ENCODE assay signal across 8 mouse cellular contexts in genomic region chr3:121762056-121762852, GRCm38 (mm10). TPM values are rescaled to one million over a fixed set of nuclear protein-coding genes. Genes with fewer than 3 reads are reported as not detected.
DNase-seq lines count a peak whose midpoint lies in the region; ATAC-seq and TF ChIP-seq lines count a peak whose summit lies in the region.

No protein-coding gene starts in this region.

- H3K27ac ChIP-seq in heart, postnatal 0 days (ENCODE audit: low read depth) = no peak overlapping the region
- H3K27ac ChIP-seq in embryonic facial prominence, embryonic 12.5 days = no peak overlapping the region
- no peak overlapping the region for H3K27ac ChIP-seq in liver, postnatal 0 days (ENCODE audit: low read depth)
- H3K27ac ChIP-seq in thymus, adult 2 months (ENCODE audit: control insufficient read depth, insufficient read depth, low read length) = no peak overlapping the region

- H3K4me3 ChIP-seq in heart, postnatal 0 days (ENCODE audit: low read depth, low read length) = no peak overlapping the region
- no peak overlapping the region for H3K4me3 ChIP-seq in embryonic facial prominence, embryonic 12.5 days
- H3K4me3 ChIP-seq in liver, postnatal 0 days (ENCODE audit: low read depth, low read length) = no peak overlapping the region
- H3K4me3 ChIP-seq in thymus, adult 2 months (ENCODE audit: control insufficient read depth, insufficient read depth, low read length) = no peak overlapping the region

- H3K4me2 ChIP-seq in heart, postnatal 0 days (ENCODE audit: low read depth, low read length) = no peak overlapping the region
- H3K4me2 ChIP-seq in embryonic facial prominence, embryonic 12.5 days (replicated peaks) = no peak overlapping the region
- H3K4me2 ChIP-seq in liver, postnatal 0 days (ENCODE audit: low read depth, low read length) = no peak overlapping the region

- H3K4me1 ChIP-seq in heart, postnatal 0 days (ENCODE audit: control insufficient read depth, insufficient read depth) = no peaks in the 10 kb centered on the region
- H3K4me1 ChIP-seq in embryonic facial prominence, embryonic 12.5 days = no peaks in the 10 kb centered on the region
- no peaks in the 10 kb centered on the region for H3K4me1 ChIP-seq in liver, postnatal 0 days (ENCODE audit: insufficient read depth)
- H3K4me1 ChIP-seq in thymus, adult 2 months (replicated peaks; ENCODE audit: control insufficient read depth, insufficient read depth, low read length) = no peaks in the 10 kb centered on the region

- WGBS in heart, postnatal 0 days = 60% methylated on average over 4 of the region's 4 CpGs
- WGBS in embryonic facial prominence, embryonic 12.5 days = 66% methylated on average over 4 of the region's 4 CpGs
- WGBS in liver, postnatal 0 days (ENCODE audit: insufficient replicate concordance) = 57% methylated on average over 4 of the region's 4 CpGs
- WGBS in thymus, adult 2 months = 75% methylated on average over 4 of the region's 4 CpGs

- TF ChIP-seq CTCF in heart, postnatal 0 days (IDR thresholded peaks at IDR 0.05; ENCODE audit: low read depth) = peak; percentile 53
- TF ChIP-seq CTCF in liver, postnatal 0 days (IDR thresholded peaks at IDR 0.05; ENCODE audit: low read depth) = peak; percentile 57
- TF ChIP-seq CTCF in thymus, adult 2 months (IDR thresholded peaks at IDR 0.05; ENCODE audit: borderline replicate concordance, control insufficient read depth, extremely low read depth, insufficient read depth, low read length, poor library complexity) = no peak

- no peaks in the 10 kb centered on the region for H3K27me3 ChIP-seq in heart, postnatal 0 days (ENCODE audit: control insufficient read depth, insufficient read depth, low read length)
- no peaks in the 10 kb centered on the region for H3K27me3 ChIP-seq in embryonic facial prominence, embryonic 12.5 days
- no peaks in the 10 kb centered on the region for H3K27me3 ChIP-seq in liver, postnatal 0 days (ENCODE audit: insufficient read depth, low read length)
- H3K27me3 ChIP-seq in thymus, adult 2 months (ENCODE audit: control insufficient read depth, insufficient read depth, low read length) = no peaks in the 10 kb centered on the region

- TF ChIP-seq EP300 in heart, postnatal 0 days (IDR thresholded peaks at IDR 0.05; ENCODE audit: low read depth) = no peak
- no peak for TF ChIP-seq EP300 in liver, postnatal 0 days (IDR thresholded peaks at IDR 0.05; ENCODE audit: low read depth)

- no peak overlapping the region for H3K9ac ChIP-seq in heart, postnatal 0 days (replicated peaks; ENCODE audit: low read depth, low read length)
- H3K9ac ChIP-seq in embryonic facial prominence, embryonic 12.5 days = no peak overlapping the region
- no peak overlapping the region for H3K9ac ChIP-seq in liver, postnatal 0 days (replicated peaks)

- TF ChIP-seq POLR2A in thymus, adult 2 months (IDR thresholded peaks at IDR 0.05; ENCODE audit: control insufficient read depth, extremely low read depth, insufficient read depth, low read length, poor library complexity) = no peak

- no peaks in the 10 kb centered on the region for H3K9me3 ChIP-seq in heart, postnatal 0 days (replicated peaks; ENCODE audit: control insufficient read depth, low read length)
- H3K9me3 ChIP-seq in embryonic facial prominence, embryonic 12.5 days = no peaks in the 10 kb centered on the region
- H3K9me3 ChIP-seq in liver, postnatal 0 days (ENCODE audit: low read length) = no peaks in the 10 kb centered on the region

- DNase-seq in heart, postnatal 0 days (ENCODE audit: low spot score) = peak; percentile 79
- DNase-seq in heart, adult 11 months = no peak
- DNase-seq in ES-CJ7 (ENCODE audit: low read depth, low spot score) = peak; percentile 39
- no peak for DNase-seq in liver, postnatal 0 days
- no peak for DNase-seq in testis, postnatal 10 days (ENCODE audit: low spot score)
- no peak for DNase-seq in gastrocnemius, postnatal 10 days
- DNase-seq in thymus, adult 2 months = no peak

- peak; percentile 58 for ATAC-seq in heart, postnatal 0 days (ENCODE audit: insufficient read depth, low read depth)
- ATAC-seq in embryonic facial prominence, embryonic 12.5 days (ENCODE audit: insufficient number of reproducible peaks, insufficient read depth, low FRiP score, low TSS enrichment) = 0 out of 2 replicates have a peak, but pooled peaks have one; percentile 60
- ATAC-seq in liver, postnatal 0 days = peak; percentile 65

- H3K36me3 ChIP-seq in heart, postnatal 0 days (replicated peaks; ENCODE audit: control insufficient read depth, insufficient read depth, low read length) = peaks cover 68% of the 10 kb centered on the region
- H3K36me3 ChIP-seq in embryonic facial prominence, embryonic 12.5 days = peaks cover 16% of the 10 kb centered on the region
- peaks cover 35% of the 10 kb centered on the region for H3K36me3 ChIP-seq in liver, postnatal 0 days (replicated peaks; ENCODE audit: insufficient read depth, low read length)
- peaks cover 2% of the 10 kb centered on the region for H3K36me3 ChIP-seq in thymus, adult 2 months (ENCODE audit: control insufficient read depth, insufficient read depth, low read length)

RNA-seq across cellular contexts. Expression of gene F3, which starts 38.9 kb away (rescaled TPM):
- 5.2 and 10.8 TPM in 2 replicates for total RNA-seq in heart, postnatal 0 days (2014; rRNA removed; ENCODE audit: low replicate concordance)
- polyA plus RNA-seq in heart, postnatal 0 days (2015; fragmentation: Nextera tagmentation; extraction: Ambion mirVana) = 13.7 and 14.6 TPM in 2 replicates
- 15.2 and 15.3 TPM in 2 replicates for polyA plus RNA-seq in embryonic facial prominence, embryonic 12.5 days (2016; fragmentation: Nextera tagmentation; extraction: Ambion mirVana)
- 1.3 and 1.5 TPM in 2 replicates for polyA plus RNA-seq in liver, postnatal 0 days (2015; fragmentation: Nextera tagmentation; extraction: Ambion mirVana)
- 1 to 10 TPM; 6.0 to 6.7 TPM for total RNA-seq in gastrocnemius, postnatal 10 days (2021)
- 4.6 and 6.3 TPM in 2 replicates for polyA plus RNA-seq in thymus, adult 2 months (2012; rRNA removed)

RNA-seq across cellular contexts. Expression of gene Abcd3, which starts 52.8 kb away (rescaled TPM):
- total RNA-seq in heart, postnatal 0 days (2014; rRNA removed; ENCODE audit: low replicate concordance) = 32.0 and 43.5 TPM in 2 replicates
- polyA plus RNA-seq in heart, postnatal 0 days (2015; fragmentation: Nextera tagmentation; extraction: Ambion mirVana) = 61.2 and 65.9 TPM in 2 replicates
- polyA plus RNA-seq in embryonic facial prominence, embryonic 12.5 days (2016; fragmentation: Nextera tagmentation; extraction: Ambion mirVana) = 64.2 and 65.5 TPM in 2 replicates
- 132 and 148 TPM in 2 replicates for polyA plus RNA-seq in liver, postnatal 0 days (2015; fragmentation: Nextera tagmentation; extraction: Ambion mirVana)
- total RNA-seq in gastrocnemius, postnatal 10 days (2021) = 10 to 100 TPM; 29.5 to 34.8 TPM
- 5.1 and 5.4 TPM in 2 replicates for polyA plus RNA-seq in thymus, adult 2 months (2012; rRNA removed)

Comparison
In these comparisons a context has a peak if more than half of its experiments do, and no peak if none do; other contexts are left out.
1. DNase-seq: peak in heart, postnatal 0 days (single experiment) and ES-CJ7 (single experiment); none in heart, adult 11 months (single experiment), liver, postnatal 0 days (single experiment), testis, postnatal 10 days (single experiment), gastrocnemius, postnatal 10 days (single experiment) and thymus, adult 2 months (single experiment).
2. Peak in every context shown above with its lines, with median percentiles within 50 percentile points of each other: ATAC-seq.